ENCODE assay signal across 8 mouse cellular contexts in the genomic region with DNA sequence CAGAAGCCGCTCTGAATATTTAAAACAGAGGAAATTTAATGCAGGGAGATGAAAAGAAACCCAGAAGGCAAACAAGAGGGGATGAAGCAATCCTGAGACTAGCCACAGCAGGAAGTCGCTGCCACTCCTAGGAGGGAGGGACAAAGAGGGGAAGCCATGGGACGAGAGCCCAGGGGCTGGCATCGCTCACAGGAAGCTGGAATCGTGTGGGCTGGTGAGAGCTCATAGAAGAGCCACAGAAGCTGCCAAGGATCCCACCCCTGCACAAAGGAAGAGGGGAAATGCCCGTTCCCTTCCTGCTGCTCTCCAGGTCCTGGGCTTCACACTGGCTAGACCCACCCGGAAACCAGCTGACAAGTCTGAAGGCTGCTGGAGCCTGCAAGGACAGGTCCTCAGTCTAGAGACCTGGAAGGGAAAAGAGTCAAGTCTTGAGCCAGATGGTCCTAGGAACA.
DNase-seq lines count a peak whose midpoint lies in the region; ATAC-seq and TF ChIP-seq lines count a peak whose summit lies in the region.

No protein-coding gene starts in this region.

- 10% methylated on average over 7 of the region's 7 CpGs for WGBS in liver, postnatal 0 days (ENCODE audit: insufficient replicate concordance)
- 26% methylated on average over 7 of the region's 7 CpGs for WGBS in neural tube, embryonic 12.5 days

- no peak for TF ChIP-seq CTCF in layer of hippocampus, adult 2 months (conservative IDR thresholded peaks at IDR 0.05)
- TF ChIP-seq CTCF in liver, postnatal 0 days (IDR thresholded peaks at IDR 0.05; ENCODE audit: low read depth) = no peak

- no peaks in the 10 kb centered on the region for H3K27me3 ChIP-seq in liver, postnatal 0 days (ENCODE audit: insufficient read depth, low read length)
- H3K27me3 ChIP-seq in neural tube, embryonic 12.5 days (replicated peaks) = no peaks in the 10 kb centered on the region

- DNase-seq in NIH3T3 (ENCODE audit: low read depth) = peak; percentile 54
- DNase-seq in cerebellum, postnatal 10 days = peak; percentile 89 to 94
- peak; percentile 37 to 83 for DNase-seq in frontal cortex, adult 2 months (ENCODE audit: extremely low spot score in 1 of 2, low spot score in 1 of 2)
- DNase-seq in heart, postnatal 4 days = peak; percentile 69
- peak; percentile 63 to 85 for DNase-seq in layer of hippocampus, adult 2 months (ENCODE audit: low spot score in 2 of 2)
- DNase-seq in liver, postnatal 0 days = peak; percentile 49
- DNase-seq in yolk sac, embryonic 10.5 days (ENCODE audit: low spot score) = peak; percentile 27

- peaks cover 21% of the 10 kb centered on the region for H3K4me1 ChIP-seq in liver, postnatal 0 days (ENCODE audit: insufficient read depth)
- peaks cover 7% of the 10 kb centered on the region; the same call in 1 of the 2 replicates for H3K4me1 ChIP-seq in neural tube, embryonic 12.5 days

- peak overlapping the region; percentile 87 for H3K27ac ChIP-seq in layer of hippocampus, adult 2 months
- peak overlapping the region; percentile 64 for H3K27ac ChIP-seq in liver, postnatal 0 days (ENCODE audit: low read depth)
- H3K27ac ChIP-seq in neural tube, embryonic 12.5 days = no peak overlapping the region

- H3K9ac ChIP-seq in liver, postnatal 0 days (replicated peaks) = peak overlapping the region; percentile 39
- no peak overlapping the region for H3K9ac ChIP-seq in neural tube, embryonic 12.5 days

- H3K4me2 ChIP-seq in liver, postnatal 0 days (ENCODE audit: low read depth, low read length) = peak overlapping the region; percentile 60
- 0 out of 2 replicates have a peak overlapping the region, but pooled peaks have one; percentile 5 for H3K4me2 ChIP-seq in neural tube, embryonic 12.5 days (replicated peaks)

- H3K4me3 ChIP-seq in layer of hippocampus, adult 2 months = peak overlapping the region; percentile 5; the same call in 1 of the 2 replicates
- H3K4me3 ChIP-seq in liver, postnatal 0 days (ENCODE audit: low read depth, low read length) = peak overlapping the region; percentile 18
- H3K4me3 ChIP-seq in neural tube, embryonic 12.5 days = no peak overlapping the region

- H3K36me3 ChIP-seq in liver, postnatal 0 days (replicated peaks; ENCODE audit: insufficient read depth, low read length) = no peaks in the 10 kb centered on the region
- no peaks in the 10 kb centered on the region for H3K36me3 ChIP-seq in neural tube, embryonic 12.5 days

- H3K9me3 ChIP-seq in liver, postnatal 0 days (ENCODE audit: low read length) = no peaks in the 10 kb centered on the region
- H3K9me3 ChIP-seq in neural tube, embryonic 12.5 days = no peaks in the 10 kb centered on the region

- peak; percentile 67 for ATAC-seq in liver, postnatal 0 days
- ATAC-seq in neural tube, embryonic 12.5 days (ENCODE audit: low FRiP score, low read depth) = no peak

- TF ChIP-seq EP300 in liver, postnatal 0 days (IDR thresholded peaks at IDR 0.05; ENCODE audit: low read depth) = no peak

Comparison
In these comparisons a context has a peak if more than half of its experiments do, and no peak if none do; other contexts are left out.
1. DNase-seq: peak in every context shown above with its lines; median percentile 92 in cerebellum, postnatal 10 days; 74 in layer of hippocampus, adult 2 months; 69 in heart, postnatal 4 days; 60 in frontal cortex, adult 2 months; 54 in NIH3T3; 49 in liver, postnatal 0 days; 27 in yolk sac, embryonic 10.5 days.